Mouse (Mus musculus) liver, postnatal 0 days (tissue): Measurements from ENCODE around the gene B3galt1.

Source experiments
- CTCF ChIP-seq: sonication (generic); IDR thresholded peaks from 2 replicates; pipeline ENCODE4 v1.5.1; 2016; ENCODE audit warnings: antibody characterized with exemption, low read depth
- EP300 ChIP-seq: IDR thresholded peaks from 2 replicates; pipeline ENCODE4 v1.6.1; 2016; ENCODE audit warnings: antibody characterized with exemption, low read depth, mild to moderate bottlenecking

GRCm38 (mm10) chr2:68124751-68125150 is 559.1 kb downstream of the B3galt1 start:
- peak; percentile 12; the same call in 1 of the 2 replicates for TF ChIP-seq CTCF
- TF ChIP-seq EP300 = no peak
